Mouse (Mus musculus): ENCODE data around the gene Vwce. TPM values are rescaled to one million over a fixed set of nuclear protein-coding genes. Genes with fewer than 3 reads are reported as not detected.

The Vwce gene
- polyA plus RNA-seq, 1 experiment from 2014 or later: 0.83 TPM

DNA sequence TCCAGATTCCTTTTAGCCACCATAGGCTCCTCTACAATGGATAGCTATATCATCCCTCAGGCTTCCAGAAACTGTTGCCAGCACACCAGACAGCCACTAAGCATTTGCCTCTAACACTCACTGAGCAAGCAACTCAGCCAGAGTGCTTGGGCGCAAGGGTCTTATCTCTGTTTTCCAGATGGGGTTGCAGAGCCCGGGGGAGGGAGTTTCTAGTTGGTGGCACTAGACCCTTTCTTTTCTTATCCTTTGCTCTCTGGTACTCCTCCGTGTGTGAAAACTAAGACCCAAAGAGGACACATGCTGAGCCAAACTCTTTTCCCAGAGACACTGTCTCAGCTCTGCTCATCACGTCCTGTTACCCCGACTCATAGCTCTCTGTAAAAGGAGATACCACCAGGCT, 27.4 kb downstream of the Vwce start:
- Histone ChIP-seq H3K36me3 (ENCODE audit: control insufficient read depth, insufficient read depth, low read length) (no peaks in the 10 kb centered on the region), H3K4me1 (ENCODE audit: control insufficient read depth, insufficient read depth, low read length) (no peaks in the 10 kb centered on the region), H3K4me3 (replicated peaks; ENCODE audit: low read depth, low read length) (no peak overlapping the region), H3K9ac (replicated peaks; ENCODE audit: low read length) (no peak overlapping the region), H3K27ac (replicated peaks; ENCODE audit: low read depth, low read length) (no peak overlapping the region), H3K4me2 (ENCODE audit: low read length) (no peak overlapping the region), H3K9me3 (ENCODE audit: control insufficient read depth, low read length) (no peaks in the 10 kb centered on the region), H3K27me3 (ENCODE audit: control insufficient read depth, insufficient read depth, low read length) (no peaks in the 10 kb centered on the region)
- ATAC-seq (ENCODE audit: low FRiP score, low TSS enrichment): no peak
- 72% methylated on average over 5 of the region's 5 CpGs for WGBS
- DNase-seq: no peak

DNA sequence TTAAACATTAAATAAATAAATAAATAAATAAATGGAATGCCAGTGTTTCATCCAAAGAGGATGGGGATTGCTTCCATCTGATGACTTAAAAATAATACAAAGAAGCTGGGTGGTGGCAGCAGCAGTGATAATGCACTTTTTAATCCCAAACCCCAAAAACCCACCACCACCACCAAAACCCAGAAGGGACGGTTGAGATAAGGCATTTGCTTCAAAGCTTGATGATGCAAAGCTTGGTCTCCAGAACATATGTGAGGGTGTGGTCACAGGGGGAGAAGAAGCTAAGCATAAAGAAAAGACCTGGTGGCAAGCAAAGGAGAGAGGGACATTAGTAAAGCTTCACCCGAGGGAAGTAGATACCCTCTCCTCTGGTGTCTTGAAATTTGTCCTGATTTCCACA, 27.9 kb downstream of the Vwce start:
- DNase-seq: no peak
- WGBS: 92% methylated on average over 2 of the region's 2 CpGs
- Histone ChIP-seq H3K27me3 (ENCODE audit: control insufficient read depth, insufficient read depth, low read length) (no peaks in the 10 kb centered on the region), H3K4me2 (ENCODE audit: low read length) (no peak overlapping the region), H3K9ac (replicated peaks; ENCODE audit: low read length) (no peak overlapping the region), H3K9me3 (ENCODE audit: control insufficient read depth, low read length) (no peaks in the 10 kb centered on the region), H3K4me1 (ENCODE audit: control insufficient read depth, insufficient read depth, low read length) (no peaks in the 10 kb centered on the region), H3K27ac (replicated peaks; ENCODE audit: low read depth, low read length) (no peak overlapping the region), H3K36me3 (ENCODE audit: control insufficient read depth, insufficient read depth, low read length) (no peaks in the 10 kb centered on the region), H3K4me3 (replicated peaks; ENCODE audit: low read depth, low read length) (no peak overlapping the region)
- ATAC-seq (ENCODE audit: low FRiP score, low TSS enrichment): no peak

DNA sequence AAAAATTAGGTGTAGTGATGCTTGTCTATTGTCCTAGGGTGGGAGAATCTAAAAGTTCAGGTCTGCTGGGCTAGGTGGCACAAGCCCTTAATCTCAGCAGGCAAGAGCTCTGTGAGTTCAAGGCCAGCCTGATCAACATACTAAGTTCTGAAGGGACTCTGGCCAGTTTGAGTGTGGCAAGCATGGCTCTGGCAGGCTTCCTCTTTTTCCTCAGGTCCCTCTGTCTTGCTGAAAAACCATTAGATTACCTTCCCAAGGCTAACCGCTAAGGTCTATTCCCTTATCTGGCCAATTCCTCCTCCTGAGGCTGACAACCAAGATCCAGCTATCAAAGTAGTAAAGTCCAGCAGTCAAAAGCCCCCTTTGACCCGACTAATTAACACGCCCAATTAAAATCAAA, 28.7 kb downstream of the Vwce start:
- Histone ChIP-seq H3K27ac (replicated peaks; ENCODE audit: low read depth, low read length) (no peak overlapping the region), H3K4me3 (replicated peaks; ENCODE audit: low read depth, low read length) (no peak overlapping the region), H3K4me1 (ENCODE audit: control insufficient read depth, insufficient read depth, low read length) (no peaks in the 10 kb centered on the region), H3K4me2 (ENCODE audit: low read length) (no peak overlapping the region), H3K36me3 (ENCODE audit: control insufficient read depth, insufficient read depth, low read length) (no peaks in the 10 kb centered on the region), H3K9ac (replicated peaks; ENCODE audit: low read length) (no peak overlapping the region), H3K9me3 (ENCODE audit: control insufficient read depth, low read length) (no peaks in the 10 kb centered on the region), H3K27me3 (ENCODE audit: control insufficient read depth, insufficient read depth, low read length) (no peaks in the 10 kb centered on the region)
- DNase-seq (no peak), ATAC-seq (ENCODE audit: low FRiP score, low TSS enrichment) (no peak)
- 88% methylated on average over 3 of the region's 3 CpGs for WGBS

DNA sequence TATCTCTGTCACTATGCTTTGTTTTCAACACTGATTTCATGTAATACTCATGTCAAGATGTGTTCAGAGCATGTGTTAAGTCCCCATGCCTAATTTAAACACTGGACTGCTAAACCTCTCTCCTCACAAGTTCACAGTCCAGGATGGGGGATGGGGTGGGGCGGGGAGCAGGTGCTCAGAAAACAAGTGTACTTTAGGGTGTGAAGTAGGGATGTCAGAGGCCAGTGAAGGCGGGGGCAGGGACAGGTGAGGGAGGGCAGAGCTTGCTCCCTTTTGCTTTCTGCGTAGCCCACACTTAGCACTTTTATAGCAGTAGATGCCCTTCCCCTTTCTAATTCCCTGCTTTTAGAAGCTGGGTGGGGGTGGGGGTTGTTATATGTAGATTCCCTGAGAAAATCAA, 31.1 kb downstream of the Vwce start:
- no peak overlapping the region for H3K4me3 ChIP-seq (replicated peaks; ENCODE audit: low read depth, low read length)
- H3K27me3 ChIP-seq (ENCODE audit: control insufficient read depth, insufficient read depth, low read length): no peaks in the 10 kb centered on the region
- no peak overlapping the region for H3K4me2 ChIP-seq (ENCODE audit: low read length)
- H3K9ac ChIP-seq (replicated peaks; ENCODE audit: low read length): no peak overlapping the region
- H3K4me1 ChIP-seq (ENCODE audit: control insufficient read depth, insufficient read depth, low read length): no peaks in the 10 kb centered on the region
- ATAC-seq (ENCODE audit: low FRiP score, low TSS enrichment) (no peak), DNase-seq (no peak)
- no peaks in the 10 kb centered on the region for H3K36me3 ChIP-seq (ENCODE audit: control insufficient read depth, insufficient read depth, low read length)
- 67% methylated on average over 3 of the region's 3 CpGs for WGBS
- no peaks in the 10 kb centered on the region for H3K9me3 ChIP-seq (ENCODE audit: control insufficient read depth, low read length)
- H3K27ac ChIP-seq (replicated peaks; ENCODE audit: low read depth, low read length): no peak overlapping the region

DNA sequence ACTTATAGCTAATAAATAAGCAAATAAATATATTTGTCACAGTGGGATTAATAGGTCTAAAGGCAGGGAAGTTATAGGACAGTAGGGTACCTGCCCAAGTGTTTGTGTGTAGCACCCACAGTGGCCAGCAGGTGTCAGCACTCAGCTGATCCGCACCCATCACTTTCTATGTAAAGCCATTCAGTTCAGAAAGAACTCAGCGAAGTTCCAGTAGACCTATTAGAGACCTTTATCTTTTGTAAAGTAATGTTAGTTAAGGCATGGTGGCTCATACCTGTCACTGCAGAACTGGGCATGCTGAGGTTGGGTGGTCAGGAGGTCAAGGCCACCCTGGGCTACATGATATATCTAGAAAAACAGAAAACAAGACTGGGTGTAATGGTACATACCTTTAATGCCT, 31.5 kb downstream of the Vwce start:
- ATAC-seq (ENCODE audit: low FRiP score, low TSS enrichment) (0 out of 2 replicates have a peak, but pooled peaks have one; percentile 55), DNase-seq (peak; percentile 85)
- WGBS: 12% methylated on average over 2 of the region's 2 CpGs

DNA sequence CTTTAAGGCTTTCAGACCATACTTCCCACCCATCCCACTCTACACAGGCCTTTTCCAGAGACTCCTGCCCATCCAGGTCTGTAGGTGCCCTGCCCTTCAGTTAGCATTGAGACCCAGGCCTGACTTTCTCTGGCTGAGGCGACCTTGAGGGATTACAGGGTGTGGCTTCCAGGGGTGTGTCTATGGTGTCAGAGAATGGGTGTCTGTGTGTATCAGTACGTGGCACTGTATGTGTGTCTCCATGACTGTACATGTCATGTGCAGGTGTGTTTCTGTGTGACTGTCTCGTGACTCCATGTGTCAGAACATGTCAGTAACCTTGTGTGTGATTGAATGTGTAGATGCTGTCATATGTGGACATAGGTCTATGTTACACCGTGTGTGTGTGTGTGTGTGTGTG, 37.3 kb downstream of the Vwce start:
- H3K27ac ChIP-seq (replicated peaks; ENCODE audit: low read depth, low read length): no peak overlapping the region
- no peak overlapping the region for H3K9ac ChIP-seq (replicated peaks; ENCODE audit: low read length)
- H3K9me3 ChIP-seq (ENCODE audit: control insufficient read depth, low read length): no peaks in the 10 kb centered on the region
- H3K4me2 ChIP-seq (ENCODE audit: low read length): no peak overlapping the region
- ATAC-seq (ENCODE audit: low FRiP score, low TSS enrichment) (no peak), DNase-seq (no peak)
- no peak overlapping the region for H3K4me3 ChIP-seq (replicated peaks; ENCODE audit: low read depth, low read length)
- H3K36me3 ChIP-seq (ENCODE audit: control insufficient read depth, insufficient read depth, low read length): no peaks in the 10 kb centered on the region
- WGBS: 87% methylated on average over 4 of the region's 4 CpGs
- H3K4me1 ChIP-seq (ENCODE audit: control insufficient read depth, insufficient read depth, low read length): no peaks in the 10 kb centered on the region
- no peaks in the 10 kb centered on the region for H3K27me3 ChIP-seq (ENCODE audit: control insufficient read depth, insufficient read depth, low read length)

More for the DNA sequence above, 31.5 kb downstream of the Vwce start:
- Histone ChIP-seq H3K27me3 (ENCODE audit: control insufficient read depth, insufficient read depth, low read length) (no peaks in the 10 kb centered on the region), H3K27ac (replicated peaks; ENCODE audit: low read depth, low read length) (no peak overlapping the region), H3K36me3 (ENCODE audit: control insufficient read depth, insufficient read depth, low read length) (no peaks in the 10 kb centered on the region), H3K4me3 (replicated peaks; ENCODE audit: low read depth, low read length) (no peak overlapping the region), H3K4me2 (ENCODE audit: low read length) (no peak overlapping the region), H3K9me3 (ENCODE audit: control insufficient read depth, low read length) (no peaks in the 10 kb centered on the region), H3K9ac (replicated peaks; ENCODE audit: low read length) (no peak overlapping the region), H3K4me1 (ENCODE audit: control insufficient read depth, insufficient read depth, low read length) (no peaks in the 10 kb centered on the region)

DNA sequence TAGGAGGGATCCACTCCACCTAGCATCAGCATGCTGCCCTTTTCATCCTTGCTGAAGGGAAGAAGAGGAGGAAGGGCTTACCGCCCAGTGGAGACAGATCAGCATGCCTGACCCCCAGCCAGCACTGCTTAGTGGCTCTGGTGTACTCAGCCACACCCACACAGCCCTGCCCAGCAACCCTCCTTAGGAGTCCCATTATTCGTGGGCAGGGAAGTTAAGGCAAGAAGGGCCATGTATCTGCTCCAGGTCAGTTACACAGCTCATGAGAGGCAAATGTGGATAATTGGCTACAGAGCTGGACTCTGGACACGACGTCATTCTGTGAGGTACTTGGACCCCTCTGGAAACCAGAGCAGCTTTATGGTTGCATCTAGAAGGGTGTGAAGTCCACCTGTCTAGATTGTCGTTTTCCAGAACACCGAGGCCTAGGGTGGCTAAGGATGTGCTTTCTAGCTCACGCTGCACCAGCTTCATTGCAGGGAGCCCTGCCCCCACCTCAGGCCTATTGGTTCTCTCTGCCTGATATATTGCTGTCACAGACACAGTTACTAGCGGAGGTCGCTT, 37.9 kb downstream of the Vwce start:
- no peak overlapping the region for H3K27ac ChIP-seq (replicated peaks; ENCODE audit: low read depth, low read length)
- no peak for DNase-seq
- H3K9me3 ChIP-seq (ENCODE audit: control insufficient read depth, low read length): no peaks in the 10 kb centered on the region
- no peak overlapping the region for H3K4me2 ChIP-seq (ENCODE audit: low read length)
- H3K4me3 ChIP-seq (replicated peaks; ENCODE audit: low read depth, low read length): no peak overlapping the region
- no peaks in the 10 kb centered on the region for H3K27me3 ChIP-seq (ENCODE audit: control insufficient read depth, insufficient read depth, low read length)
- no peaks in the 10 kb centered on the region for H3K36me3 ChIP-seq (ENCODE audit: control insufficient read depth, insufficient read depth, low read length)
- no peak overlapping the region for H3K9ac ChIP-seq (replicated peaks; ENCODE audit: low read length)
- H3K4me1 ChIP-seq (ENCODE audit: control insufficient read depth, insufficient read depth, low read length): no peaks in the 10 kb centered on the region
- ATAC-seq (ENCODE audit: low FRiP score, low TSS enrichment): no peak
- WGBS: 74% methylated on average over 9 of the region's 9 CpGs

DNA sequence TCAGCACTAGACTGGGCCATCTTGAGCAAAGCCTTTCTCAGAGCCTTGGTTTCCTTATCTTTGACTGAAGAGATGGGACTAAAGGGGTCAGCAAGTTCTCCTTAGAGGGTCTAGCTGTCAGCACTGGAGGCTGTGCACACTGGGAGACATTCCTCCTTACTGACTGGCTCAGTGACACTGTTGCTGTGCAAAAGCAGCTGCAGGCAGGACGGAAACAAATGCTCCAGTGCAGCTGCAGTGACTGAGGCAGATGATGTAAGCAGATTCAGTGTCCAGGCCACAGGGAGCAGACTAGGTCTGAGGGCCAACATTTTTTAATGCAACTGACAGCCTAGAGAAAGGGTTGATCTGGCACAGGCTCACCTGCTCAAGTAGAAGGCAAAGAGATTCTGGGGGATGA, 39.3 kb downstream of the Vwce start:
- H3K9me3 ChIP-seq (ENCODE audit: control insufficient read depth, low read length): no peaks in the 10 kb centered on the region
- ATAC-seq (ENCODE audit: low FRiP score, low TSS enrichment) (no peak), DNase-seq (no peak)
- H3K4me1 ChIP-seq (ENCODE audit: control insufficient read depth, insufficient read depth, low read length): no peaks in the 10 kb centered on the region
- H3K9ac ChIP-seq (replicated peaks; ENCODE audit: low read length): no peak overlapping the region
- H3K36me3 ChIP-seq (ENCODE audit: control insufficient read depth, insufficient read depth, low read length): no peaks in the 10 kb centered on the region
- no peaks in the 10 kb centered on the region for H3K27me3 ChIP-seq (ENCODE audit: control insufficient read depth, insufficient read depth, low read length)
- H3K27ac ChIP-seq (replicated peaks; ENCODE audit: low read depth, low read length): no peak overlapping the region
- no peak overlapping the region for H3K4me2 ChIP-seq (ENCODE audit: low read length)
- no peak overlapping the region for H3K4me3 ChIP-seq (replicated peaks; ENCODE audit: low read depth, low read length)
- WGBS: 64% methylated on average over 1 of the region's 1 CpGs

DNA sequence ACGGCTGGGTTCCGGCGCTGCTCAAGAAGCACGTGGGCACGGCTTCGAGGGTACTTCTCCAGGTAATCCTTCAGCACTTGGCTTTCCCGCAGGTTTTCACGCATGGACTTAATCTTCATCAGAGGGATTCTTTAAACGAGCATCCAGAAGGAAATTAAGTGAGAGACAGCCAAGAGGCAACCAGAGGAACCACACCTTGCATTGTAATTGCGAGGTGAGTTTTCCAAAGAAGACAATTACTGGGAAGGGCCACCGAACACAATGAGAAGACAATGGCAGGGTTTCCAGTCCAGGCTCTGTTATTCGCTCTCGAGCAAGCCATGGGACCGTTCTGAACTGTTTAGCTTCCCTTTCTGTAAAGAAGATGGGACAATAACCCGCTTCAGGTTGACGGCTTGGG, 42.6 kb downstream of the Vwce start:
- WGBS: 84% methylated on average over 16 of the region's 16 CpGs
- H3K4me3 ChIP-seq (replicated peaks; ENCODE audit: low read depth, low read length): no peak overlapping the region
- H3K27me3 ChIP-seq (ENCODE audit: control insufficient read depth, insufficient read depth, low read length): no peaks in the 10 kb centered on the region
- no peak overlapping the region for H3K4me2 ChIP-seq (ENCODE audit: low read length)
- DNase-seq: no peak
- H3K27ac ChIP-seq (replicated peaks; ENCODE audit: low read depth, low read length): no peak overlapping the region
- H3K4me1 ChIP-seq (ENCODE audit: control insufficient read depth, insufficient read depth, low read length): no peaks in the 10 kb centered on the region
- ATAC-seq (ENCODE audit: low FRiP score, low TSS enrichment): no peak
- H3K36me3 ChIP-seq (ENCODE audit: control insufficient read depth, insufficient read depth, low read length): no peaks in the 10 kb centered on the region
- H3K9me3 ChIP-seq (ENCODE audit: control insufficient read depth, low read length): no peaks in the 10 kb centered on the region
- no peak overlapping the region for H3K9ac ChIP-seq (replicated peaks; ENCODE audit: low read length)

Measured in midbrain, embryonic 14.5 days (tissue).